Comparison of ENCODE assay signal across 27 mouse cellular contexts in genomic region chr8:108592028-108592724, GRCm38 (mm10).
DNase-seq lines count a peak whose midpoint lies in the region; ATAC-seq and TF ChIP-seq lines count a peak whose summit lies in the region.
"Had no signal": no experiment of that assay in that cellular context is flagged by ENCODE, and none has a peak within 500 bp of the region (broad histone marks: within the 10 kb centered on the region; RNA-seq: fewer than 3 reads in every experiment).

No protein-coding gene starts in this region.

- 0 out of 2 replicates have a peak overlapping the region, but pooled peaks have one; percentile 69 for H3K4me2 ChIP-seq in CH12.LX (ENCODE audit: insufficient read depth, low read depth, poor library complexity, severe bottlenecking)
- H3K4me2 ChIP-seq in midbrain, postnatal 0 days (ENCODE audit: low read depth, low read length, poor library complexity, severe bottlenecking) = no peak overlapping the region
- H3K4me2 ChIP-seq: embryonic facial prominence, embryonic 12.5 days; embryonic facial prominence, embryonic 15.5 days; heart, embryonic 12.5 days; heart, embryonic 15.5 days; hindbrain, embryonic 14.5 days had no signal

- 93% methylated on average over 11 of the region's 11 CpGs for WGBS in embryonic facial prominence, embryonic 10.5 days
- 95% methylated on average over 11 of the region's 11 CpGs for WGBS in midbrain, postnatal 0 days

- no peak for TF ChIP-seq POLR2A in CH12.LX (IDR thresholded peaks at IDR 0.05; ENCODE audit: low read depth, low read length)

- peak overlapping the region in 1 of 3 experiments; percentile 13 for H3K4me3 ChIP-seq in CH12.LX (replicated peaks in 1 of 3; ENCODE audit: low read depth in 2 of 3, low read length in 2 of 3, poor library complexity in 1 of 3)
- H3K4me3 ChIP-seq in embryonic facial prominence, embryonic 10.5 days = no peak overlapping the region
- no peak overlapping the region for H3K4me3 ChIP-seq in midbrain, postnatal 0 days (ENCODE audit: low read depth, low read length)
- H3K4me3 ChIP-seq: embryonic facial prominence, embryonic 12.5 days; embryonic facial prominence, embryonic 15.5 days; heart, embryonic 12.5 days; heart, embryonic 15.5 days had no signal

- dilution Hi-C loops in CH12.LX (cut with MboI; ENCODE audit: extremely low pct_ligation_motif_present, extremely low pct_unique_long_range_greater_than_20kb, low sequenced_read_pairs) = no loop called here

- no peaks in the 10 kb centered on the region for H3K9me3 ChIP-seq in CH12.LX (replicated peaks; ENCODE audit: low read length)
- no peaks in the 10 kb centered on the region for H3K9me3 ChIP-seq in embryonic facial prominence, embryonic 10.5 days
- H3K9me3 ChIP-seq in midbrain, postnatal 0 days (ENCODE audit: low read length) = no peaks in the 10 kb centered on the region
- H3K9me3 ChIP-seq: embryonic facial prominence, embryonic 12.5 days; embryonic facial prominence, embryonic 15.5 days; heart, embryonic 12.5 days; heart, embryonic 15.5 days had no signal

- TF ChIP-seq RAD21 in CH12.LX (IDR thresholded peaks at IDR 0.05; ENCODE audit: low read depth, low read length) = no peak

- no peaks in the 10 kb centered on the region for H3K79me2 ChIP-seq in CH12.LX (replicated peaks; ENCODE audit: control insufficient read depth, extremely low read depth, insufficient read depth, poor library complexity, severe bottlenecking)

- in situ Hi-C loops in CH12.LX (cut with MboI; ENCODE audit: low pct_ligation_motif_present, low pct_unique_long_range_greater_than_20kb, low sequenced_read_pairs) = loop anchor here (25.0 kb wide), 1 partner anchor 320 kb away; no protein-coding TSS in a partner anchor

- DNase-seq in CH12.LX (ENCODE audit: extremely low read depth) = peak; percentile 35
- peak; percentile 31 for DNase-seq in ES-CJ7 (ENCODE audit: low read depth, low spot score)
- DNase-seq in embryonic facial prominence, embryonic 10.5 days (ENCODE audit: low spot score) = no peak
- DNase-seq in midbrain, postnatal 0 days (ENCODE audit: low spot score) = no peak
- no peak for DNase-seq in layer of hippocampus, postnatal 10 days (ENCODE audit: low spot score in 2 of 2)
- no peak for DNase-seq in kidney, postnatal 4 days
- DNase-seq: adrenal gland, adult 8-10 months; adrenal gland, postnatal 25 days; cerebellum, adult 11-12 months; cerebellum, adult 8-10 months; cerebellum, postnatal 10 days; cerebellum, postnatal 36 days; forebrain, postnatal 0 days; heart, postnatal 14 days; heart, postnatal 4 days had no signal

- H3K4me1 ChIP-seq in CH12.LX (ENCODE audit: control insufficient read depth in 1 of 2, insufficient read depth in 2 of 2) = peaks cover 23 to 41% of the 10 kb centered on the region in 2 experiments
- peaks cover 43% of the 10 kb centered on the region for H3K4me1 ChIP-seq in embryonic facial prominence, embryonic 10.5 days
- no peaks in the 10 kb centered on the region for H3K4me1 ChIP-seq in midbrain, postnatal 0 days (ENCODE audit: insufficient read depth, low read length)

- H3K9ac ChIP-seq in CH12.LX (ENCODE audit: insufficient read depth, low read depth) = no peak overlapping the region
- no peak overlapping the region for H3K9ac ChIP-seq in midbrain, postnatal 0 days (replicated peaks; ENCODE audit: low read length, poor library complexity, severe bottlenecking)
- H3K9ac ChIP-seq: embryonic facial prominence, embryonic 12.5 days; embryonic facial prominence, embryonic 15.5 days; forebrain, postnatal 0 days; heart, embryonic 12.5 days; heart, embryonic 15.5 days; hindbrain, embryonic 14.5 days had no signal

- no peak overlapping the region for H3K27ac ChIP-seq in CH12.LX (ENCODE audit: insufficient read depth, low read depth)
- peak overlapping the region; percentile 80; the same call in 1 of the 2 replicates for H3K27ac ChIP-seq in embryonic facial prominence, embryonic 10.5 days (replicated peaks)
- H3K27ac ChIP-seq in midbrain, postnatal 0 days (ENCODE audit: low read depth, low read length) = no peak overlapping the region
- H3K27ac ChIP-seq: heart, embryonic 15.5 days; hindbrain, embryonic 14.5 days; hindbrain, postnatal 0 days had no signal

- ATAC-seq in megakaryocyte, adult 5-6 weeks (ENCODE audit: poor library complexity, severe bottlenecking) = peak; percentile 67; the same call in 1 of the 2 replicates
- no peak for ATAC-seq in midbrain, postnatal 0 days (ENCODE audit: low FRiP score)
- ATAC-seq: activated CD4-positive, CD25-positive, alpha-beta regulatory T cell, adult 4 months; CD4-positive, CD25-positive, alpha-beta regulatory T cell, adult 4 months; forebrain, embryonic 14.5 days; forebrain, postnatal 0 days; hindbrain, postnatal 0 days; inflammation-experienced regulatory T-cells, adult 6 months had no signal

- no peak; the same call in 1 of the 2 replicates for TF ChIP-seq EP300 in CH12.LX (IDR thresholded peaks at IDR 0.05; ENCODE audit: low read length)

- H3K27me3 ChIP-seq in CH12.LX (replicated peaks) = no peaks in the 10 kb centered on the region
- peaks cover 17% of the 10 kb centered on the region for H3K27me3 ChIP-seq in embryonic facial prominence, embryonic 10.5 days (replicated peaks; ENCODE audit: low read depth, poor library complexity, severe bottlenecking)
- H3K27me3 ChIP-seq in midbrain, postnatal 0 days (ENCODE audit: insufficient read depth, low read length) = no peaks in the 10 kb centered on the region
- H3K27me3 ChIP-seq: embryonic facial prominence, embryonic 12.5 days; embryonic facial prominence, embryonic 15.5 days; heart, embryonic 12.5 days; heart, embryonic 15.5 days had no signal

- H3K36me3 ChIP-seq in CH12.LX (replicated peaks in 1 of 2; ENCODE audit: control insufficient read depth in 1 of 2, insufficient read depth in 1 of 2, low read length in 1 of 2) = no peaks in the 10 kb centered on the region
- no peaks in the 10 kb centered on the region for H3K36me3 ChIP-seq in embryonic facial prominence, embryonic 10.5 days (replicated peaks)
- H3K36me3 ChIP-seq in midbrain, postnatal 0 days (ENCODE audit: insufficient read depth, low read length) = no peaks in the 10 kb centered on the region
- H3K36me3 ChIP-seq: embryonic facial prominence, embryonic 12.5 days; embryonic facial prominence, embryonic 15.5 days; G1E; heart, embryonic 12.5 days; heart, embryonic 15.5 days had no signal

- TF ChIP-seq CTCF in CH12.LX (conservative IDR thresholded peaks at IDR 0.05 in 1 of 2, IDR thresholded peaks at IDR 0.05 in 1 of 2; ENCODE audit: low read depth in 2 of 2, low read length in 2 of 2) = no peak
- no peak for TF ChIP-seq CTCF in midbrain, postnatal 0 days (IDR thresholded peaks at IDR 0.05)

TF ChIP-seq in CH12.LX, 34 proteins besides CTCF, POLR2A, EP300 and RAD21:
- TF ChIP-seq IRF4 (IDR thresholded peaks at IDR 0.05; ENCODE audit: low read depth, low read length) = peak; percentile 43; the same call in 1 of the 2 replicates
- no peak for TF ChIP-seq USF2 (conservative IDR thresholded peaks at IDR 0.05; ENCODE audit: low read depth, low read length)
- TF ChIP-seq E2F4 (IDR thresholded peaks at IDR 0.05; ENCODE audit: insufficient replicate concordance, low read depth, low read length) = no peak
- no peak for TF ChIP-seq ELF1 (IDR thresholded peaks at IDR 0.05; ENCODE audit: low read depth, low read length)
- no peak for TF ChIP-seq GABPA (IDR thresholded peaks at IDR 0.05; ENCODE audit: insufficient replicate concordance, low read depth, low read length)
- no peak for TF ChIP-seq ETS1 (conservative IDR thresholded peaks at IDR 0.05; ENCODE audit: low read depth, low read length)
- 0 out of 2 replicates have a peak, but pooled peaks have one; percentile 42 for TF ChIP-seq CHD2 (IDR thresholded peaks at IDR 0.05; ENCODE audit: low read length)
- no peak; the same call in 1 of the 2 replicates for TF ChIP-seq MAX (IDR thresholded peaks at IDR 0.05; ENCODE audit: low read length)
- peak; percentile 80 for TF ChIP-seq JUN (IDR thresholded peaks at IDR 0.05; ENCODE audit: insufficient read depth, low read depth, low read length)
- TF ChIP-seq PAX5 (IDR thresholded peaks at IDR 0.05; ENCODE audit: low read length) = no peak
- no peak for TF ChIP-seq UBTF (IDR thresholded peaks at IDR 0.05; ENCODE audit: low read depth, low read length)
- no peak; the same call in 1 of the 2 replicates for TF ChIP-seq RCOR1 (conservative IDR thresholded peaks at IDR 0.05; ENCODE audit: low read depth, low read length)
- peak; percentile 69 for TF ChIP-seq BHLHE40 (IDR thresholded peaks at IDR 0.05; ENCODE audit: low read depth, low read length)
- no peak for TF ChIP-seq SMC3 (IDR thresholded peaks at IDR 0.05; ENCODE audit: low read depth, low read length)
- peak; percentile 73 for TF ChIP-seq JUND (conservative IDR thresholded peaks at IDR 0.05; ENCODE audit: low read depth, low read length)
- no peak for TF ChIP-seq ZKSCAN1 (IDR thresholded peaks at IDR 0.05; ENCODE audit: borderline replicate concordance, low read depth, low read length)
- TF ChIP-seq ZC3H11A (IDR thresholded peaks at IDR 0.05; ENCODE audit: low read depth, low read length) = no peak
- no peak for TF ChIP-seq NELFE (IDR thresholded peaks at IDR 0.05; ENCODE audit: low read depth, low read length)
- no peak for TF ChIP-seq TBP (conservative IDR thresholded peaks at IDR 0.05; ENCODE audit: low read depth, low read length)
- TF ChIP-seq MXI1 (IDR thresholded peaks at IDR 0.05; ENCODE audit: low read depth, low read length) = 0 out of 2 replicates have a peak, but pooled peaks have one; percentile 21
- no peak for TF ChIP-seq TCF12 (IDR thresholded peaks at IDR 0.05; ENCODE audit: low read depth, low read length)
- TF ChIP-seq ZNF384 (IDR thresholded peaks at IDR 0.05; ENCODE audit: low read depth, low read length) = no peak
- no peak for TF ChIP-seq MAZ (IDR thresholded peaks at IDR 0.05; ENCODE audit: low read depth, low read length)
- peak; percentile 62; the same call in 1 of the 2 replicates for TF ChIP-seq MYC (IDR thresholded peaks at IDR 0.05; ENCODE audit: low read depth, low read length)
TF ChIP-seq in CH12.LX: peak in this region for 7.

Comparison
In these comparisons a context has a peak if more than half of its experiments do, and no peak if none do; other contexts are left out.
1. DNase-seq: peak in CH12.LX (single experiment) and ES-CJ7 (single experiment); none in embryonic facial prominence, embryonic 10.5 days (single experiment), midbrain, postnatal 0 days (single experiment), layer of hippocampus, postnatal 10 days (0 of 2) and kidney, postnatal 4 days (0 of 2).